Mouse (Mus musculus) olfactory bulb, adult 2 months (tissue): ENCODE measurements around the gene Elmsan1. TPM values are rescaled to one million over a fixed set of nuclear protein-coding genes. Genes with fewer than 3 reads are reported as not detected.

ENCODE experiments used
- H3K27ac ChIP-seq: fragments of 200-500 bp; 2 replicates; pipeline ENCODE4 v1.5.1; 2012; ENCODE audit warnings: low read depth, low read length; ENCODE audit not compliant: insufficient read depth
- H3K4me1 ChIP-seq: fragments of 200-500 bp; 2 replicates; pipeline ENCODE4 v1.6.1; 2012; ENCODE audit warnings: low read length; ENCODE audit not compliant: control insufficient read depth, insufficient read depth
- H3K4me3 ChIP-seq: fragments of 200-500 bp; 2 replicates; pipeline ENCODE4 v1.5.1; 2012; ENCODE audit warnings: mild to moderate bottlenecking, low read depth, low read length, moderate library complexity; ENCODE audit not compliant: insufficient read depth
- CTCF ChIP-seq: fragments of 200-500 bp; IDR thresholded peaks from 2 replicates; pipeline ENCODE4 v1.5.1; 2012; ENCODE audit warnings: low read depth, mild to moderate bottlenecking, low read length, moderate library complexity; ENCODE audit not compliant: insufficient read depth
- POLR2A ChIP-seq: fragments of 200-500 bp; IDR thresholded peaks from 2 replicates; pipeline ENCODE4 v1.6.1; 2012; ENCODE audit warnings: mild to moderate bottlenecking, low read depth, low read length, moderate library complexity; ENCODE audit not compliant: insufficient read depth
- WGBS: fragments of 180-500 bp; shearing (Covaris S2); methylation state at CpG from one replicate; pipeline ENCODE4 v1.1.7; 2018; 5-methylcytosine and 5-hydroxymethylcytosine counted together
- polyA plus RNA-seq: library from polyadenylated mRNA; stranded (reverse); fragments of >200 nt; gene quantifications from 2 replicates; pipeline ENCODE4 v1.2.4, GENCODE M21; 2012; ENCODE audit warnings: low replicate concordance; ENCODE audit not compliant: missing spikeins, insufficient read depth, insufficient read length

Elmsan1 gene
- polyA plus RNA-seq, 1 experiment, result not detected

DNA sequence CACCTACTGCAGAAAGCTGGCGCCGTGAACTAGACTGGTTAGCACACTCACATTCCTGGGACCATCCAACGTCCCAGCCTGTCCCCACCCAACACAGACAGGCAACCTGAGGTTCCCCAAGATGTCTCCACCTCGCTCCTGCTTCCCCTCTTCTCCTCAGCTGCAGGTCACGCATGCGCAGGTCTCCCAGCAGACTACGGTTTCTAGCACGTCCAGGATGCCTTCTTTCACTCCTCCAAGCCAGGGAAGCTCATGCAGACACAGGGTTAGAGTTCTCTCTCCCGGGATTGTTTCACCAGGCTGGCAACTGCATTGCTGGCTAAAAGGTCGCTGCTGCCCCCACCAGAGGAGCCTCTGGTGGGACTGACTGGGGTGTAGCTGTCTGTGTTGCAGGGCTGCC is 19.8 kb downstream of the Elmsan1 start:
- Histone ChIP-seq H3K27ac (no peak overlapping the region), H3K4me3 (no peak overlapping the region), H3K4me1 (peaks cover 21% of the 10 kb centered on the region)
- no peak for TF ChIP-seq POLR2A
- TF ChIP-seq CTCF, result 0 out of 2 replicates have a peak, but pooled peaks have one; percentile 7
- WGBS, result 90% methylated on average over 10 of the region's 10 CpGs

DNA sequence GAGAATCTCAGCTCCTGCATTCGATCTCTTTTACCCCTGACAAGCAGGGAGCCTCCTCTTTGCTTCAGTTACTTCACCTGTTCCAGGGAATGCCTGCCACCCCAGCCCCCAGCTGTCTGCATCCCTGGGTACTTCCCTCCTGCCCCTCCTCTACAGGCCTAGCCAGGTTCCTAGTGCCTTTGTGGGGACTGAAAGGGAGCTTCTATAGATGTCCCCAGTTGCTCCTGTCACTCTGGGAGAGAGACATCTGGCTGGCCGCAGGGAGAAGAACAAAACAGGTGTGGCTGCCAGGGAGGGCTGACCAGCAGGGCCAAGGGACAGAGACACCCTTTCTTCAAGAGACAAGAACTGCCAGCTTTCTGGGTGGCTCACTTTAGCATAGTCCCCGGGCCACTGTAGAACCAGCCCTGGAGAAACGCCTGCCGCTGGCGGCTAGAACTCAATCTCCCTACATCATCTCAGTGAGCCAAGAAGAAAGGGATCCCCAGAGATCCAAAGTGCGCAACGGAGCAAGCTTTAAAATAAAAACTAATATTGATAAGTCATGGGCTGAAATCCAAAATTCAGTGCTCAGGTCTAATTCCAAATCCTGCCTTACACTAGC is 20.5 kb downstream of the Elmsan1 start:
- Histone ChIP-seq H3K27ac (no peak overlapping the region), H3K4me1 (peaks cover 18% of the 10 kb centered on the region), H3K4me3 (no peak overlapping the region)
- 73% methylated on average over 8 of the region's 8 CpGs for WGBS
- TF ChIP-seq CTCF (no peak), POLR2A (no peak)

DNA sequence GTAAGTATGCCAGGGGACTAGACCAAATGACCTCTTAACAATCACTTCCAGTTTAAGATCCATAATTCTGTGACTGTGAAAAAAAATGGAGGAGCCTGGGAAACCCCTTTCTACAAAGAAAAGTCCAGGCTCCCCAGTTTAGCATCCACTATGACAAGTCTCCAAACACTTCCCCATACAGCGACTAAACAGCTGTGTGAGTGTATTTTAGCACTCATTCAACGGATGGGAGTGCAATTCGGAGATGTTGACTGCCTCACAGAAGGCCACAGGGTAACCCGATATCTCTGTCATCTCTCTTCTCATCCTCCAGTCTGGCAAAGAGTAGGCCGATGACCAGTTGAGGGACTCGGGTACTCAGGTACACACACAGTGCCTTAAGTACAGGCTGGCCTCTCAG is 23.5 kb downstream of the Elmsan1 start:
- WGBS, result 70% methylated on average over 6 of the region's 6 CpGs
- TF ChIP-seq POLR2A, result no peak
- no peak for TF ChIP-seq CTCF
- peaks cover 35% of the 10 kb centered on the region for H3K4me1 ChIP-seq
- H3K4me3 ChIP-seq, result no peak overlapping the region
- peak overlapping the region; percentile 78; the same call in 1 of the 2 replicates for H3K27ac ChIP-seq

DNA sequence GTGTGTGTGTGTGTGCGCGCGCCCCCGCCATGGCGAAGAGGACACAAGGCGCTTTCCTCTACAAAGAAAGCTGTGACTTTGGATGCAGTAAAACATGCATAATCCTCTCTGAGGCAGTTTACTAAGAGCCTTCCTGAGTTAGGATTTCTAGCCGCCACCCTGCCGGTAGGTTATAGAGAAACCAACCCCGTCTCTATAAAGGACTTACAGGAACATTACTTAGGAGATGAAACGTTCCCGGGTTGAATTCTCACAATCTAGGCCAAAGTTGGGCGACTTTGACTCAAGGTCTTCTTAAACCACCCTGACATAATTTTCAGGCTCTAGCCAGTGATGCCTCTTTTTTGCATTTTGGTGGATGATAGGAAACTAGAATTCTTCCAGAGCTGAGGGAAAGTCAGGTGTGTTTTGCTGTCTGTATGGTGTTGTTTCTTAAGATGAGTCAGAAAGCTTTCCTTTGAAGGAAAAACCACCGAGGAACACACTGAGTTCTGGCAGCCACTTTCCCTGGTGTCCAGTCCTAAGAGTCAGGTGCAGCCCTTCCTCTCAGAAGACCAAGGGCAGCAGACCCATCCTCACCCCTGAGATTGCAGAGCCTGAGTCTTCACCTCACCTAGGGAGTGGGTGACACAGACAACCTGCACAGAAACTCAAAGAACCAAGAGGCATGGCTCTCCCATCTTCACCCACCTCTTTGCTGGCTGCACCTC is 24.1 kb downstream of the Elmsan1 start:
- TF ChIP-seq POLR2A (no peak), CTCF (no peak)
- Histone ChIP-seq H3K4me1 (peaks cover 38% of the 10 kb centered on the region), H3K27ac (peak overlapping the region; percentile 78), H3K4me3 (peak overlapping the region; percentile 80)
- 2% methylated on average over 13 of the region's 13 CpGs for WGBS

DNA sequence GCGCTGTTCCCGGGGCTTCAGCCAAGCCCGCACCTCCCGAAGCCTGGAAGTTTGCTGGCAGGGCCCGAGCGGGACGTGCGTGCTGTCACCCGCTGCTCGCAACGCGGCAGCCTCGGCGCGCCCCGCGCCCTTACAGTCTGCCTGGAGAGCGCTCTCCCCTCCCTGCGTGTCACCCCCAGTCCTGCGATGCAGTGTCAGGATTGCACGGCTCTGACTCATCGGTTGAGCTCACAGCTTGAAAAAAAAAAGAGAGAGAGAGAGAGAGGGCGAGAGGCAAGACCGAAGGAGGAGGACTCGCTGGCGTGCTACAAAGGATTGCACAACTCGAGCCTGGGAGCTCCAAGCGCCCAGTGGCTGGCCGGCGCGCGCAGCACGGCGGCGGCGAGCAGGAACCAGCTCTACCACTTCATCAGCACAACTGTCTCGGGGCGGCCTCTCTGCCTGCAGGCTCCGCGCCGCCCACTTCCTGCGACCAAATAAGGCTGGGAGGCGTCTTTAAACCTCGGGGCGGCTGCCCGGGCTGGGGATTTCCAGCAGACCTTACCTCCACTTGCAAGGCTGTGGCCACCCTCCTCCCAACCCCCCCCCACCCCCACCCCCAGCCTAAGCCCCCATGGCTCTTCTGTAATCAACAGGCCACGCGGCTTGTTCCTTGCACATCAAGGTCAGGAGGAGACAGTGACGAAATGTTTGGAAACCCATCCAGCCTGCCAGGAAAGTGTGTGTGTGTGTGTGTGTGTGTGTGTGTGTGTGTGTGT is 24.9 kb downstream of the Elmsan1 start:
- under 1% methylated on average over 49 of the region's 49 CpGs for WGBS
- H3K4me1 ChIP-seq, result peaks cover 44% of the 10 kb centered on the region
- peak overlapping the region; percentile 80 for H3K4me3 ChIP-seq
- peak overlapping the region; percentile 91 for H3K27ac ChIP-seq
- TF ChIP-seq CTCF, result 0 out of 2 replicates have a peak, but pooled peaks have one; percentile 17
- TF ChIP-seq POLR2A, result peak; percentile 66; the same call in 1 of the 2 replicates

DNA sequence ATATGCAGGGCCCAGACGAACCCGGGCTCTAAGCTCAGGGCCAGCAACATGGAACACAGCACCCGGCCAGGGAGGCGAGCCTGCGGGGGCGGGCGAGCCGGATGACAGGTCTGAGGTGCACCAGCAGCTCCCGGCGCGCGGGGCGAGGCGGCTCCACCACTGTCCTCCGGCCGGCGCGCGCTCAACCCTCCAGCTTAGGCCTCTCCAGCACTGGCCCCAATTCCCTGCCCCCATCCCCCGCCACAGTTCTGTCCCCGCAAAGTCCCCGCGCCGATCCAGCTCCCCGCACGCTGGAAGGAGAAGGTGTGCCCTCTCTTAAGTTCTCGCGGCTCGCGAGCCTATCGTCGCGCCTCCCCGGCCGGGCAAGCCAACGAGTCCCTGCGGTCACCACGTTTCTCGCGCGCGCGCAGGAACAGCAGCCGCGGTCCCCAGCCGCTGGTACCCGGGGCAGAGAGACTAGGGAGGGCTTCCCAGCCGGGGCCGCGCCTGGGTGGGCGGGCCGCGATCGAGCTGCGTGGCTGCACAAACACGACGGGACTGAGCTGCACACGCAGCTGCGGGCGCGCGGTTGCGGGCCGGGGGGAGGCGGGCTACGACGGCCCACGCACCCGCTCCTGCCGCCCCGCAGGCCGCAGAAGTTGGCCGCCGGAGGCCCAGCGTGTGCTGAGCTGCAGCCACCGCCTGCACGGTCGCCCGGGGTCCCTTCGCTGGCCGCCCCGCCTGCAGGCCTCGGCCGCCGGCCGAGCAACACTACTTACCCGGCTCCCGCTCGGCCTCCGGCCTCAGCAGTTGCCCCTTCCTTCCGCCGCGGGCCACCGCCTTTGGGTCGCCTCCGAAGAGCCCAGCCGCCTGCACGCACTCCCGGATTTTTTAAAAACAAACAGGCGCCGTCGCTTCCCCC is 25.7 kb downstream of the Elmsan1 start:
- TF ChIP-seq CTCF, result no peak
- TF ChIP-seq POLR2A, result no peak; the same call in 1 of the 2 replicates
- H3K27ac ChIP-seq, result peak overlapping the region; percentile 91
- H3K4me1 ChIP-seq, result peaks cover 52% of the 10 kb centered on the region
- H3K4me3 ChIP-seq, result peak overlapping the region; percentile 80
- WGBS, result under 1% methylated on average over 102 of the region's 102 CpGs

DNA sequence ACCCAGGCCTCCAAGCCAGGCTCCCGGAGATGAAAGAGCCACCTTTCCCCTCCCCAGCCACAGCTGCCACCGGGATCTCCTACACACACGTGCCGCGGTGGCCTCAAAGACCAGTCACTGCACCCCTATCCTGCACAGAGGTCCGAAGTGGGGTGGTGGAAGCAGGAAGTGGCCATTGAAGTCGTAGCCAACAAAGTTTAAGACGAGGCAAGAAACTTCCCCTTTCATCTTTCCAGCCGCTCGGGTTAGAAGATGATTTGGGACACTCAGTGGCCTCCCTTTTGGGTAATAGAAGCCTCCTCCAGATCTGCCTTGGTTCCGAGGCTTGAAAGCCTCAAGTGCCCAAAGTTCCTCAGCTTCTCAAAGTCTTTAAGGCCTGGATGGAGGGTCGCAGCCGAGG is 26.4 kb downstream of the Elmsan1 start:
- Histone ChIP-seq H3K4me3 (peak overlapping the region; percentile 80), H3K27ac (0 out of 2 replicates have a peak overlapping the region, but pooled peaks have one; percentile 91), H3K4me1 (peaks cover 59% of the 10 kb centered on the region)
- TF ChIP-seq CTCF (no peak), POLR2A (no peak)
- 10% methylated on average over 13 of the region's 13 CpGs for WGBS

DNA sequence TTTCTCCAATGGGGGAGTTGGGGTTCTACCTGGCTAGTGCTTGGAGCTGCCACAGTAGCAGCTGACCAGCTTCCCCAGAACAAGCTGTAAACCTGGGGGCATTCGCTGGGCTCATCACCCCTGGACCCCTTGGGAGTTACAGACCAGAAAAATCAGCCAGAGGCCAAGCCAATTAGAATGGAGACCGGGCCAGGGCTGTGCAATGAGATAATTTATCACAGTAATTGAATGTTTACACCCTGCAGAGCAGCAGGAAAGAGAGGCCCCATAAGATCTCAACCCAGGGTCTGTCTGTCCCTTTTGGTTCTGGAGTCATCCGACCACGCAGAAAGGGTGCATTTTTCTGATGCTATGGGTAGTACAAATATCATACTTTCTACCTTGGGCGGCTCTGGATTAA is 26.9 kb downstream of the Elmsan1 start:
- peaks cover 64% of the 10 kb centered on the region for H3K4me1 ChIP-seq
- 31% methylated on average over 5 of the region's 5 CpGs for WGBS
- no peak for TF ChIP-seq CTCF
- no peak for TF ChIP-seq POLR2A
- peak overlapping the region; percentile 80 for H3K4me3 ChIP-seq
- H3K27ac ChIP-seq, result no peak overlapping the region
